Mouse (Mus musculus): ENCODE data around the gene Kcnma1. TPM values are rescaled to one million over a fixed set of nuclear protein-coding genes. Genes with fewer than 3 reads are reported as not detected.

The Kcnma1 gene
- polyA plus RNA-seq, 1 experiment: 0.26 TPM

DNA sequence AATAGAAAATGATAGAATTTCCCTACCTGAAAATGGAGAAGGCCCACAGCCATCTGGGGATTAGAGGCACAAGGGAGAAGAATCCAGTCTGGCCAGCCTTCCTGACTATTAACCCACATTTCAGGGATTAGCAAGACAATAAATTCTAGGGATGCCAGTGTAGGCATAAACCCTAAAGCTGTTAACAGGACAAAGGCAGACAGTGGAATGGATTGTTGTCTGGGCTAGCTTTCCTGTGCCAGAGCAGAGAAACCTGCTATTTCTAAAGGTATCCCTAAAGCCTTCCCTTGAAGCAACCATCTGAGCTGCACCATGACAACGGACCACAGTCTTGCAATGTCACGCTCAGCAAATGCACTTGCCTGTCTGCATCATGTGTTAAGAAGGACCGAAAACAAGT lies 642.3 kb downstream of the Kcnma1 start:
- H3K36me3 ChIP-seq (ENCODE audit: control insufficient read depth, insufficient read depth): no peaks in the 10 kb centered on the region
- H3K79me2 ChIP-seq (ENCODE audit: control insufficient read depth, insufficient read depth): no peaks in the 10 kb centered on the region
- no peak overlapping the region for H3K4me3 ChIP-seq
- H3ac ChIP-seq (ENCODE audit: control insufficient read depth, insufficient read length): no peak overlapping the region
- TF ChIP-seq TCF12 (IDR thresholded peaks at IDR 0.05; ENCODE audit: insufficient read depth, poor library complexity, severe bottlenecking): no peak
- TF ChIP-seq MYOD1 (IDR thresholded peaks at IDR 0.05; ENCODE audit: control insufficient read depth in 1 of 3, insufficient read length in 2 of 3, low read depth in 2 of 3): no peak
- no peak for TF ChIP-seq E2F4 (IDR thresholded peaks at IDR 0.05; ENCODE audit: insufficient read depth)
- no peak for TF ChIP-seq POLR2AphosphoS2 (IDR thresholded peaks at IDR 0.05; ENCODE audit: insufficient read length, low read depth)
- no peak for TF ChIP-seq MAX (IDR thresholded peaks at IDR 0.05; ENCODE audit: low read depth)
- TF ChIP-seq POLR2A (IDR thresholded peaks at IDR 0.05; ENCODE audit: insufficient read length, low read depth): no peak
- TF ChIP-seq USF1 (IDR thresholded peaks at IDR 0.05; ENCODE audit: low read depth): no peak
- no peak for TF ChIP-seq SRF (IDR thresholded peaks at IDR 0.05; ENCODE audit: control insufficient read depth, insufficient read length, low read depth)
- TF ChIP-seq CEBPB (IDR thresholded peaks at IDR 0.05; ENCODE audit: insufficient read depth, poor library complexity, severe bottlenecking): no peak
- no peak for TF ChIP-seq REST (IDR thresholded peaks at IDR 0.05; ENCODE audit: insufficient read depth, insufficient read length)
- TF ChIP-seq MYOG (IDR thresholded peaks at IDR 0.05; ENCODE audit: control insufficient read depth in 1 of 3, insufficient read depth in 1 of 3, insufficient read length in 2 of 3, low read depth in 2 of 3): no peak
- no peak for TF ChIP-seq TCF3 (IDR thresholded peaks at IDR 0.05; ENCODE audit: insufficient read length, low read depth)
- no peaks in the 10 kb centered on the region for H3K27me3 ChIP-seq (ENCODE audit: control insufficient read depth, insufficient read depth, insufficient read length)
- H3K4me2 ChIP-seq (ENCODE audit: low read depth): no peak overlapping the region

DNA sequence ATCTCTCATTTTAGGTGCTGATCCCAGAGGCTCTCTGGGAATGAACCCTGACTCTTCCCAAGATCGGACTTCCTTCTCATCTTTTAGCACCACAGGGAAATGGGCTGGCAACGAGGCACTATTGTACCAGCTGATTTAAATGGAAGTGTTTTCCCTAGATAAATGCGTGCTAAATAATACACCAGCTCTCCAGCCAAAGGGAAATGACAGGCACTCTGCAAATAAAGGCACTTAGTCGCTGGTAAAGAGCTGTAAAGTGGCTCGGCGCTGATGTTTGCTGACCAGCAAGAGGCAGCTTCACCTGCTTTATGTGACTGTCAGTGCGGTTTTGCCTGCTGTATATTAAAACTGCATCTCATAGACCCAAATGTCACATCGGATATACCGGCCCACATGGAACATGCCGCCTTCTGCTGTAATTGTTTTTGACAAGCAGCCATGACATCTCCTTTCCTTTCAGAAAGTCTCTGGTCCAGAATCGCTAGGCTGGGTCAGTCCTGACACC lies 653.7 kb downstream of the Kcnma1 start:
- H3K27me3 ChIP-seq (ENCODE audit: control insufficient read depth, insufficient read depth, insufficient read length): no peaks in the 10 kb centered on the region
- H3ac ChIP-seq (ENCODE audit: control insufficient read depth, insufficient read length): no peak overlapping the region
- no peak overlapping the region for H3K4me2 ChIP-seq (ENCODE audit: low read depth)
- TF ChIP-seq TCF12 (IDR thresholded peaks at IDR 0.05; ENCODE audit: insufficient read depth, poor library complexity, severe bottlenecking) (no peak), MAX (IDR thresholded peaks at IDR 0.05; ENCODE audit: low read depth) (no peak), SRF (IDR thresholded peaks at IDR 0.05; ENCODE audit: control insufficient read depth, insufficient read length, low read depth) (no peak), POLR2A (IDR thresholded peaks at IDR 0.05; ENCODE audit: insufficient read length, low read depth) (no peak), E2F4 (IDR thresholded peaks at IDR 0.05; ENCODE audit: insufficient read depth) (no peak), POLR2AphosphoS2 (IDR thresholded peaks at IDR 0.05; ENCODE audit: insufficient read length, low read depth) (no peak), CEBPB (IDR thresholded peaks at IDR 0.05; ENCODE audit: insufficient read depth, poor library complexity, severe bottlenecking) (no peak), TCF3 (IDR thresholded peaks at IDR 0.05; ENCODE audit: insufficient read length, low read depth) (no peak), MYOG (IDR thresholded peaks at IDR 0.05; ENCODE audit: control insufficient read depth in 1 of 3, insufficient read depth in 1 of 3, insufficient read length in 2 of 3, low read depth in 2 of 3) (no peak), REST (IDR thresholded peaks at IDR 0.05; ENCODE audit: insufficient read depth, insufficient read length) (no peak), MYOD1 (IDR thresholded peaks at IDR 0.05; ENCODE audit: control insufficient read depth in 1 of 3, insufficient read length in 2 of 3, low read depth in 2 of 3) (no peak), USF1 (IDR thresholded peaks at IDR 0.05; ENCODE audit: low read depth) (no peak)
- no peaks in the 10 kb centered on the region for H3K36me3 ChIP-seq (ENCODE audit: control insufficient read depth, insufficient read depth)
- no peak overlapping the region for H3K4me3 ChIP-seq
- H3K79me2 ChIP-seq (ENCODE audit: control insufficient read depth, insufficient read depth): no peaks in the 10 kb centered on the region

DNA sequence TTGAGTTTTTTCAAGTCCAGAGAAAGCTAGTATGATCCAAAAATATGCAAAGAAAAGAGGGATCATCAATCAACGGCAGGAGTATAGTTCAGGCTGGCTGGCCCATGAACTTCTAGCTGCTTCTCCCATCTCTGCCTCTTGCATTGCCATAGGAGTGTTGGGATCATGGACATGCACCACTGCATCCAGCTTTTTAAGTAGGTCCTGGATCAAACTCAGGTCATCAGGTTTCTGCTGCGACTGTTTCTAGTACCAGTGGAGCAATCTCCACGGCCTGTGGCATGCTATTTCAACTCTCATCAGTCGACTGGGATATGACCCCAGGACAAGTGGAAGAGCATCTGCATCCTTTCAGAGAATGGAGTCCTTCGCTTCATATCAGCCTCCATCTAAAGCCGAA lies 655.5 kb downstream of the Kcnma1 start:
- TF ChIP-seq POLR2A (IDR thresholded peaks at IDR 0.05; ENCODE audit: insufficient read length, low read depth) (no peak), MAX (IDR thresholded peaks at IDR 0.05; ENCODE audit: low read depth) (no peak), REST (IDR thresholded peaks at IDR 0.05; ENCODE audit: insufficient read depth, insufficient read length) (no peak), SRF (IDR thresholded peaks at IDR 0.05; ENCODE audit: control insufficient read depth, insufficient read length, low read depth) (no peak), MYOD1 (IDR thresholded peaks at IDR 0.05; ENCODE audit: control insufficient read depth in 1 of 3, insufficient read length in 2 of 3, low read depth in 2 of 3) (no peak), TCF3 (IDR thresholded peaks at IDR 0.05; ENCODE audit: insufficient read length, low read depth) (no peak), E2F4 (IDR thresholded peaks at IDR 0.05; ENCODE audit: insufficient read depth) (no peak), MYOG (IDR thresholded peaks at IDR 0.05; ENCODE audit: control insufficient read depth in 1 of 3, insufficient read depth in 1 of 3, insufficient read length in 2 of 3, low read depth in 2 of 3) (no peak), POLR2AphosphoS2 (IDR thresholded peaks at IDR 0.05; ENCODE audit: insufficient read length, low read depth) (no peak), CEBPB (IDR thresholded peaks at IDR 0.05; ENCODE audit: insufficient read depth, poor library complexity, severe bottlenecking) (no peak), USF1 (IDR thresholded peaks at IDR 0.05; ENCODE audit: low read depth) (no peak), TCF12 (IDR thresholded peaks at IDR 0.05; ENCODE audit: insufficient read depth, poor library complexity, severe bottlenecking) (no peak)
- H3K4me2 ChIP-seq (ENCODE audit: low read depth): no peak overlapping the region
- H3K79me2 ChIP-seq (ENCODE audit: control insufficient read depth, insufficient read depth): no peaks in the 10 kb centered on the region
- H3K27me3 ChIP-seq (ENCODE audit: control insufficient read depth, insufficient read depth, insufficient read length): no peaks in the 10 kb centered on the region
- no peak overlapping the region for H3K4me3 ChIP-seq
- no peak overlapping the region for H3ac ChIP-seq (ENCODE audit: control insufficient read depth, insufficient read length)
- H3K36me3 ChIP-seq (ENCODE audit: control insufficient read depth, insufficient read depth): no peaks in the 10 kb centered on the region

DNA sequence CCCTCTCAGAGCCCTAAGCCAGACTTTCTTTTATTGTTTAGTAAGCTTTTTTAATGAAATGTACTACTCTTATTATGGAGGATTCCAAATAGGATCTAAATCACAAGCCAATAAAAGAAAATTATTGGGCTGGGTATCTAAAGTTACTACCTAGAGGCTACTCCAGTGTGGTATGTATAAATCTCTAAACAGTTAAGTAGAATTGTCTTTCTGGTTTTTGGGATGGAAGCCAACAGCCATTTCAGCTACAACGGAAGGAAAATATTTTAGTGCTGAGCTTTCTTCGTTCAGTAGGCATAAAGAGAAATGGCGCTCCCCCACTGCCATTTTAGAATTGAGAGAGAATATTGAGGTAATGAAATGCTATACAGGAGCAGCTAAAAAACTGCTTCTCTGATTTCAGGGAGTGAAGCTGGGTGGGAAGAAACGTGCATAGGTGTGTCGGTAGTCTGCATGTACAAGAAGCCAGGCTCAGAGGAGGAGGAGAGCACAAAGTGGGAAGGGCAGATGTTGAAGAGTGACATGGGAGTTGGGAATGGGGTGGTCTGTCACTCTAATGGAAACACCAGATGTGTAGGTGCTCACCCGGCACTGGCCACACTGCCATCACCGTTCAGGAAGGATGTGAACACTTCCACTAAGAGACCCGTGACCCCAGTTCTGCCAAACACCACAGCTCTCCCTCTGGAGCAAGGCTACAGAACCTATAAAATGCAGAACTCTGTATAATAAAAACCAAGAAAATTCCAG lies 656.6 kb downstream of the Kcnma1 start:
- Histone ChIP-seq H3K4me3 (no peak overlapping the region), H3K4me2 (ENCODE audit: low read depth) (no peak overlapping the region)
- TF ChIP-seq CEBPB (IDR thresholded peaks at IDR 0.05; ENCODE audit: insufficient read depth, poor library complexity, severe bottlenecking): no peak
- no peak for TF ChIP-seq USF1 (IDR thresholded peaks at IDR 0.05; ENCODE audit: low read depth)
- no peak for TF ChIP-seq REST (IDR thresholded peaks at IDR 0.05; ENCODE audit: insufficient read depth, insufficient read length)
- no peak for TF ChIP-seq MAX (IDR thresholded peaks at IDR 0.05; ENCODE audit: low read depth)
- no peak for TF ChIP-seq TCF12 (IDR thresholded peaks at IDR 0.05; ENCODE audit: insufficient read depth, poor library complexity, severe bottlenecking)

More for the DNA sequence above, 656.6 kb downstream of the Kcnma1 start:
- no peaks in the 10 kb centered on the region for H3K27me3 ChIP-seq (ENCODE audit: control insufficient read depth, insufficient read depth, insufficient read length)
- no peak overlapping the region for H3ac ChIP-seq (ENCODE audit: control insufficient read depth, insufficient read length)
- H3K79me2 ChIP-seq (ENCODE audit: control insufficient read depth, insufficient read depth): no peaks in the 10 kb centered on the region
- no peaks in the 10 kb centered on the region for H3K36me3 ChIP-seq (ENCODE audit: control insufficient read depth, insufficient read depth)
